Mouse (Mus musculus) cerebellum, adult 2 months (tissue): ENCODE measurements around the gene Acot4. TPM values are rescaled to one million over a fixed set of nuclear protein-coding genes. Genes with fewer than 3 reads are reported as not detected.
"Not testable (repeated sequence)": the region's sequence is repeated elsewhere in the genome, so short reads cannot be mapped to it uniquely, and the experiment has no call there.

ENCODE experiments used
- DNase-seq, 2 experiments: peaks; one replicate each; pipeline ENCODE4 v3.0.0; 2021
- H3K27ac ChIP-seq: fragments of 200-500 bp; 2 replicates; pipeline ENCODE4 v1.5.1; 2012; ENCODE audit warnings: low read length, control low read depth, inconsistent platforms; ENCODE audit not compliant: insufficient read depth
- H3K27me3 ChIP-seq: fragments of 200-500 bp; 2 replicates; pipeline ENCODE4 v1.6.1; 2012; ENCODE audit warnings: inconsistent platforms, mild to moderate bottlenecking, low read length, moderate library complexity; ENCODE audit not compliant: control insufficient read depth, insufficient read depth
- H3K4me1 ChIP-seq: fragments of 200-500 bp; 2 replicates; pipeline ENCODE4 v1.6.1; 2011; ENCODE audit warnings: low read length; ENCODE audit not compliant: control insufficient read depth, insufficient read depth
- H3K4me3 ChIP-seq: fragments of 200-500 bp; replicated peaks from 2 replicates; pipeline ENCODE3; 2011; ENCODE audit warnings: mild to moderate bottlenecking, low read depth, low read length, control low read depth; ENCODE audit not compliant: insufficient read depth
- CTCF ChIP-seq: fragments of 200-500 bp; IDR thresholded peaks from 2 replicates; pipeline ENCODE4 v1.5.1; 2011; ENCODE audit warnings: low read depth, mild to moderate bottlenecking, control low read depth, low read length, moderate library complexity, borderline replicate concordance; ENCODE audit not compliant: insufficient read depth
- POLR2A ChIP-seq: fragments of 200-500 bp; IDR thresholded peaks from 2 replicates; pipeline ENCODE4 v1.6.1; 2011; ENCODE audit warnings: low read length, control low read depth, borderline replicate concordance; ENCODE audit not compliant: insufficient read depth
- WGBS: fragments of 180-500 bp; shearing (Covaris S2); methylation state at CpG from one replicate; pipeline ENCODE4 v1.1.7; 2018; 5-methylcytosine and 5-hydroxymethylcytosine counted together
- polyA plus RNA-seq: library from polyadenylated mRNA; depleted of rRNA; stranded (reverse); fragments of >200 nt; gene quantifications from 2 replicates; pipeline ENCODE4 v1.2.3, GENCODE M21; 2012; rRNA removed

Gene Acot4
- polyA plus RNA-seq, result 0.24 and 0.43 TPM in 2 replicates

DNA sequence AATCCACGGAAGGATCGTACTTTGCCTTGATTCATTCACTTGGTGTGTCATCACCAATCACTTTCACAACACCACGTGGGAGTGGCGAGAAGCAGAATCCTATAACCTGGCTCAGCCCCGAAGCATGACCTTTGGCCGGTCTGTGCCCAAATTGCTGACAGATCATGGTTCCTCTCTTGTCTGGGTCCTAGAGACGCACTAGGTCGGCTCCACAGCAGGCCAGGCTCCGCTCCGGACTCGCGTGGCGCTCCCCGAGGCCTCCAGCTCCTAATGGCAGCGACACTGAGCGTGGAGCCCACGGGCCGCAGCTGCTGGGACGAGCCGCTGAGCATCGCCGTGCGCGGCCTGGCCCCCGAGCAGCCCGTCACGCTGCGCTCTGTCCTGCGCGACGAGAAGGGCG is at the start of gene Acot4:
TSS of gene Acot4 (plus strand) at position 139 of the 400 bp plus-strand sequence.
- 6% methylated on average over 32 of the region's 32 CpGs for WGBS
- not testable (repeated sequence) for H3K4me1 ChIP-seq, H3K27ac ChIP-seq, H3K27me3 ChIP-seq
- H3K4me3 ChIP-seq, result peak within 1 kb of the TSS; percentile 62
- peak in 1 of 2 experiments; percentile 20 for DNase-seq

- no peaks in the 10 kb centered on the region for H3K27me3 ChIP-seq
- no peak for TF ChIP-seq POLR2A
- no peak for TF ChIP-seq CTCF
- H3K4me3 ChIP-seq, result peak overlapping the region; percentile 89
- 62% methylated on average over 4 of the region's 4 CpGs for WGBS
- no peaks in the 10 kb centered on the region for H3K4me1 ChIP-seq
- DNase-seq, result no peak
- peak overlapping the region; percentile 75; the same call in 1 of the 2 replicates for H3K27ac ChIP-seq
Measured at GRCm38 (mm10) chr12:83988483-83988882, 49.7 kb upstream of the Acot4 start.

DNA sequence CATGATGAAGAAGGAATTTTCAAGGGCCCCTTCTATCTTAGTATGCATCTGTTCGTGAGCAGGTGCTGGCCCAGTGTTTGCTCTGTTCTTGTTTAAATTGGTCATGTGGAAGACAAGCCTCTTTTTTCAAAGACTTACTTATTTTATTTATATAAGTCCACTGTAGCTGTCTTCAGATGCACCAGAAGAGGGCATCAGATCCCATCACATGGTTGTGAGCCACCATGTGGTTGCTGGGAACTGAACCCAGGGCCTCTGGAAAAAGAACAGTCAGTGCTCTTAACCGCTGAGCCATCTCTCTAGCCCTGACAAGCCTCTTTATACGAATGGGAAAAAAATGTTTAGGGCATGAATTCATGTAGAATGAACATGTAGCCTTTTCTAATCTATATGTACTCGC is 48.8 kb upstream of the Acot4 start:
- H3K4me1 ChIP-seq, result no peaks in the 10 kb centered on the region
- WGBS, result 100% methylated on average over 4 of the region's 4 CpGs
- no peak overlapping the region for H3K4me3 ChIP-seq
- no peaks in the 10 kb centered on the region for H3K27me3 ChIP-seq
- no peak for DNase-seq
- no peak overlapping the region for H3K27ac ChIP-seq
- TF ChIP-seq CTCF (no peak), POLR2A (no peak)

- no peaks in the 10 kb centered on the region for H3K27me3 ChIP-seq
- H3K27ac ChIP-seq, result no peak overlapping the region
- no peak for DNase-seq
- WGBS, result 59% methylated on average over 2 of the region's 2 CpGs
- H3K4me3 ChIP-seq, result no peak overlapping the region
- H3K4me1 ChIP-seq, result no peaks in the 10 kb centered on the region
- TF ChIP-seq CTCF (no peak), POLR2A (no peak)
Measured at GRCm38 (mm10) chr12:83997221-83997620, 41.0 kb upstream of the Acot4 start.

GRCm38 (mm10) chr12:83998341-83999107 is 39.7 kb upstream of the Acot4 start:
- Histone ChIP-seq H3K4me3 (no peak overlapping the region), H3K4me1 (no peaks in the 10 kb centered on the region), H3K27me3 (no peaks in the 10 kb centered on the region), H3K27ac (no peak overlapping the region)
- TF ChIP-seq POLR2A, result no peak
- no peak for TF ChIP-seq CTCF
- no peak for DNase-seq
- WGBS, result 27% methylated on average over 11 of the region's 11 CpGs

DNA sequence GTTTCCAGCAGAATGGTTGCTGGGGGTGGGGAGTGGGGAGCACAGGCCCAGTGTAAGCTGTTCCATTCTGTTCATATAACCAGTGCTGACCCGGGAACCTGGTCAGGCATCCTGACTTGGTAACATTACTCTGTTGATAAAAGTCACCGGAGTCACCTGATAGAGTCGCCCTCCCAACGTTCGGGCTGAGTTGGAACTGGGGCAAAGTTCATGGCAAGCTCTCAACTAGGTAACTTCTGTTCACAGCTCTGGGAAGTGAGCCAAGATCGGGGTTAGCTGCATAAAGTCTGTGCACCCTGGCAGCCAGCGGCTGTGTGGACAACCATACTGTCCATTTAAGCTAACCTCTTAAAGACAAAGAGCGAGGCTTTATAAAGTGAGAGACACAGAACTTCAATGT is 38.9 kb upstream of the Acot4 start:
- H3K27ac ChIP-seq, DNase-seq, H3K4me1 ChIP-seq, H3K27me3 ChIP-seq, H3K4me3 ChIP-seq: not testable (repeated sequence)
- WGBS, result 52% methylated on average over 8 of the region's 8 CpGs

GRCm38 (mm10) chr12:84000418-84000817 is 37.8 kb upstream of the Acot4 start:
- TF ChIP-seq POLR2A (no peak), CTCF (no peak)
- DNase-seq, result no peak
- WGBS, result 96% methylated on average over 3 of the region's 3 CpGs

DNA sequence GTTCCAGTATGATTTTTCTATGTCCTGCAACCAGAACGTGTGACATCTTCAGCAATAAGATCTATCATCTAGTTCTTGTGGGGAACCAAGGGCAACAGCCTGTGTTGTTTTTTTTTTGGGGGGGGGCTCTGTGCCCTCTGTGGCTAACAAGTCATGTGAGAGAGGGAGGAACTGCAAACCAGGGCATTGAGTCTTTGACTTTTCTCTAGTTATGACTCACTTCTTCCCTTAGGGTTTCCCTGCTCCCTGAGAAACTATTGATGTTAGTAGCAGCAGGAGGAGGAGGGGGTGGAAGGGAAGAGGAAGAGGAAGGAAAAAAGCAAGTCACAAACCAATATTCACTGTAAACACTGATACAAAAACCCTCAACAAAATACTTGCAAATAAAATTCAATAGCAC is 34.3 kb upstream of the Acot4 start:
- DNase-seq, result no peak
- no peak overlapping the region for H3K4me3 ChIP-seq
- TF ChIP-seq POLR2A (no peak), CTCF (no peak)
- WGBS, result 88% methylated on average over 1 of the region's 1 CpGs
- no peaks in the 10 kb centered on the region for H3K4me1 ChIP-seq
- H3K27me3 ChIP-seq, result no peaks in the 10 kb centered on the region
- H3K27ac ChIP-seq, result no peak overlapping the region

More at GRCm38 (mm10) chr12:84000418-84000817, 37.8 kb upstream of the Acot4 start:
- Histone ChIP-seq H3K4me3 (no peak overlapping the region), H3K27me3 (no peaks in the 10 kb centered on the region), H3K27ac (no peak overlapping the region), H3K4me1 (no peaks in the 10 kb centered on the region)
